Mouse (Mus musculus): ENCODE measurements at regions not wholly inside any gene's neighbourhood (a gene's known extent, or its start where the extent isn't known, plus 50 kb on each side); places are given as distances from the start of the nearest gene placed in this dataset.
A peak's percentile ranks its signal among the peaks of the same experiment; 100 is the strongest.

GRCm38 (mm10) chr5:105994218-105994617 lies 117.9 kb downstream of the Zfp326 start:
- Histone ChIP-seq H3K27me3 (ENCODE audit: insufficient read depth, low read length) (no peaks in the 10 kb centered on the region), H3K9ac (no peak overlapping the region), H3K4me3 (ENCODE audit: low read depth, low read length) (no peak overlapping the region), H3K27ac (ENCODE audit: low read depth) (no peak overlapping the region), H3K4me2 (no peak overlapping the region), H3K4me1 (ENCODE audit: insufficient read depth) (no peaks in the 10 kb centered on the region), H3K9me3 (ENCODE audit: low read depth, low read length) (no peaks in the 10 kb centered on the region), H3K36me3 (ENCODE audit: insufficient read depth) (no peaks in the 10 kb centered on the region)
- DNase-seq (no peak), ATAC-seq (ENCODE audit: insufficient read depth) (no peak)
- 52% methylated on average over 1 of the region's 1 CpGs for WGBS
- no peak for TF ChIP-seq CTCF (IDR thresholded peaks at IDR 0.05; ENCODE audit: low read depth)

GRCm38 (mm10) chr5:105993066-105993760 lies 116.8 kb downstream of the Zfp326 start:
- Histone ChIP-seq H3K27ac (ENCODE audit: low read depth) (no peak overlapping the region), H3K4me3 (ENCODE audit: low read depth, low read length) (no peak overlapping the region), H3K9ac (no peak overlapping the region), H3K9me3 (ENCODE audit: low read depth, low read length) (no peaks in the 10 kb centered on the region), H3K36me3 (ENCODE audit: insufficient read depth) (no peaks in the 10 kb centered on the region), H3K27me3 (ENCODE audit: insufficient read depth, low read length) (no peaks in the 10 kb centered on the region), H3K4me2 (no peak overlapping the region), H3K4me1 (ENCODE audit: insufficient read depth) (no peaks in the 10 kb centered on the region)
- DNase-seq = no peak
- 65% methylated on average over 15 of the region's 15 CpGs for WGBS
- no peak for ATAC-seq (ENCODE audit: insufficient read depth)
- no peak for TF ChIP-seq CTCF (IDR thresholded peaks at IDR 0.05; ENCODE audit: low read depth)

DNA sequence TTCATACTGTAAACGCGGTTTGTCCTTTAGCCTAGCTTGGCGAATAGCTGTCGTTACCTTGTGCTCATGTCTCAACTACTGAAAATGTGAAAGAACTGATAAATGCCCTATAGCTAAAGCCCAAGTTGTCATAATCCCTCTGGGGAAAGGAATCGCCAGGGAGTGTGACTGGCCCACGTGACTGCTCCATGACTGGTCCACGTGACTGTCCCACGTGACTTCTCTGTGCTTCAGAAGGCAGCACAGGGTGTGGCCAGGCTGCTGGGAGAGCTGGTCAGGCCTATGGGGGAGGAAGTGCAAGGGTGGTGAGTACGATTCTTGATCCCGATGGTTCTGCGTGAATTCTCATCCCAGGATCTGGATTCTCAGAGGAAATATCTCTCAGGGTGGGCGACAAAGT lies 114.4 kb downstream of the Zfp326 start:
- ATAC-seq (ENCODE audit: insufficient read depth) (no peak), DNase-seq (no peak)
- Histone ChIP-seq H3K4me1 (ENCODE audit: insufficient read depth) (no peaks in the 10 kb centered on the region), H3K27me3 (ENCODE audit: insufficient read depth, low read length) (no peaks in the 10 kb centered on the region), H3K36me3 (ENCODE audit: insufficient read depth) (no peaks in the 10 kb centered on the region), H3K9me3 (ENCODE audit: low read depth, low read length) (no peaks in the 10 kb centered on the region), H3K27ac (ENCODE audit: low read depth) (no peak overlapping the region), H3K4me2 (no peak overlapping the region), H3K9ac (no peak overlapping the region), H3K4me3 (ENCODE audit: low read depth, low read length) (no peak overlapping the region)
- 75% methylated on average over 12 of the region's 12 CpGs for WGBS
- TF ChIP-seq CTCF (IDR thresholded peaks at IDR 0.05; ENCODE audit: low read depth) = no peak

DNA sequence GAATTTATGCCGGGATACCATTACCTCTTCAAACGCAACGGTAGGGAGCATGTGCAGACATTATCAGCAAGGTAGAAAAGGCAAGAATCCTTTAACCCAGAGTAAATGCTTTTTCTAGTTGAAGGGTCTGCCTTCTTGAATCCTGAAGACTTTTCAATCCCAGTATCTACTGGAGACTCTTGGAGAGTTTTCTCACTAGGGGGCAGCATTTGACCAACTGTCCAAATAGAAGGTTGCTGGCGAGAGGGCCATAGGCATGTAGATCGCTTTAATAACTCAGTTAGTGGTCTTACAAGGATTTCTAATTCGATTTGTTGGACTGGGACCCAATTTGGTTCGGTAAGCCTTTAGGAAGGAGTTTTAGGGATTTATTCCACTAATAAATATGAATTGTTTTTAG lies 110.0 kb downstream of the Zfp326 start:
- no peaks in the 10 kb centered on the region for H3K9me3 ChIP-seq (ENCODE audit: low read depth, low read length)
- DNase-seq (peak; percentile 90), ATAC-seq (ENCODE audit: insufficient read depth) (no peak)
- H3K27me3 ChIP-seq (ENCODE audit: insufficient read depth, low read length) = no peaks in the 10 kb centered on the region
- 36% methylated on average over 7 of the region's 7 CpGs for WGBS
- peak; percentile 67 for TF ChIP-seq CTCF (IDR thresholded peaks at IDR 0.05; ENCODE audit: low read depth)
- H3K27ac ChIP-seq (ENCODE audit: low read depth) = no peak overlapping the region
- H3K9ac ChIP-seq = no peak overlapping the region
- no peaks in the 10 kb centered on the region for H3K36me3 ChIP-seq (ENCODE audit: insufficient read depth)
- H3K4me1 ChIP-seq (ENCODE audit: insufficient read depth) = no peaks in the 10 kb centered on the region
- no peak overlapping the region for H3K4me2 ChIP-seq
- H3K4me3 ChIP-seq (ENCODE audit: low read depth, low read length) = no peak overlapping the region

DNA sequence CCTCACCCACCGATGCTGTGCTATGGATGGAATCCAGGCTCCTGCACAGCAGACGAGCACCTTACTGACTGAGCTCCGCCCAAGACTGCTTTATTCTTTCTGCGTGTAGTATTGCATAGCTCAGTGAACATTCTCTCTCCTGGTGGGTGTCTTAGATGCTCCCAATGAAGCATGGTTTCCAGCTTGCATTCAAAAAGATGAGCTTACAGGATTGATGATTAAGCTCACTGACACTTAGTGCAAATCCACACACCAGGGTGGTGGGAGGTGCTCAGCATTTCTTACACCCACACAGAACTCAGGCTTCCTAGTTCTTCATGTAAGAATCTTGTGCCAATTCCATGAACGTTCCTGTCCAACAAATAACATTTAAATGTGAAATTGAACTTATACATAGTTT lies 106.8 kb downstream of the Zfp326 start:
- DNase-seq (no peak), ATAC-seq (ENCODE audit: insufficient read depth) (no peak)
- no peak for TF ChIP-seq CTCF (IDR thresholded peaks at IDR 0.05; ENCODE audit: low read depth)
- Histone ChIP-seq H3K4me3 (ENCODE audit: low read depth, low read length) (no peak overlapping the region), H3K36me3 (ENCODE audit: insufficient read depth) (no peaks in the 10 kb centered on the region), H3K27me3 (ENCODE audit: insufficient read depth, low read length) (no peaks in the 10 kb centered on the region), H3K4me1 (ENCODE audit: insufficient read depth) (no peaks in the 10 kb centered on the region), H3K9ac (no peak overlapping the region), H3K9me3 (ENCODE audit: low read depth, low read length) (no peaks in the 10 kb centered on the region), H3K27ac (ENCODE audit: low read depth) (no peak overlapping the region), H3K4me2 (no peak overlapping the region)
- 68% methylated on average over 5 of the region's 5 CpGs for WGBS

GRCm38 (mm10) chr5:105976746-105977145 lies 100.4 kb downstream of the Zfp326 start:
- H3K27ac ChIP-seq (ENCODE audit: low read depth) = no peak overlapping the region
- ATAC-seq (ENCODE audit: insufficient read depth) (no peak), DNase-seq (peak; percentile 53)
- H3K27me3 ChIP-seq (ENCODE audit: insufficient read depth, low read length) = no peaks in the 10 kb centered on the region
- TF ChIP-seq CTCF (IDR thresholded peaks at IDR 0.05; ENCODE audit: low read depth) = no peak
- H3K4me1 ChIP-seq (ENCODE audit: insufficient read depth) = no peaks in the 10 kb centered on the region
- H3K4me3 ChIP-seq (ENCODE audit: low read depth, low read length) = no peak overlapping the region
- H3K9me3 ChIP-seq (ENCODE audit: low read depth, low read length) = no peaks in the 10 kb centered on the region
- H3K9ac ChIP-seq = no peak overlapping the region
- H3K4me2 ChIP-seq = no peak overlapping the region
- 68% methylated on average over 5 of the region's 5 CpGs for WGBS
- no peaks in the 10 kb centered on the region for H3K36me3 ChIP-seq (ENCODE audit: insufficient read depth)

GRCm38 (mm10) chr5:105976076-105976475 lies 99.7 kb downstream of the Zfp326 start:
- H3K36me3 ChIP-seq (ENCODE audit: insufficient read depth) = no peaks in the 10 kb centered on the region
- no peak overlapping the region for H3K9ac ChIP-seq
- H3K27me3 ChIP-seq (ENCODE audit: insufficient read depth, low read length) = no peaks in the 10 kb centered on the region
- no peak for DNase-seq
- H3K27ac ChIP-seq (ENCODE audit: low read depth) = no peak overlapping the region
- no peak overlapping the region for H3K4me3 ChIP-seq (ENCODE audit: low read depth, low read length)
- no peak for TF ChIP-seq CTCF (IDR thresholded peaks at IDR 0.05; ENCODE audit: low read depth)
- no peaks in the 10 kb centered on the region for H3K9me3 ChIP-seq (ENCODE audit: low read depth, low read length)
- ATAC-seq (ENCODE audit: insufficient read depth) = no peak
- 66% methylated on average over 5 of the region's 5 CpGs for WGBS
- peak overlapping the region; percentile 37 for H3K4me2 ChIP-seq
- no peaks in the 10 kb centered on the region for H3K4me1 ChIP-seq (ENCODE audit: insufficient read depth)

Measured in lung, embryonic 14.5 days (tissue).